Mouse (Mus musculus): ENCODE data around the gene Ihh.

Ihh gene

DNA sequence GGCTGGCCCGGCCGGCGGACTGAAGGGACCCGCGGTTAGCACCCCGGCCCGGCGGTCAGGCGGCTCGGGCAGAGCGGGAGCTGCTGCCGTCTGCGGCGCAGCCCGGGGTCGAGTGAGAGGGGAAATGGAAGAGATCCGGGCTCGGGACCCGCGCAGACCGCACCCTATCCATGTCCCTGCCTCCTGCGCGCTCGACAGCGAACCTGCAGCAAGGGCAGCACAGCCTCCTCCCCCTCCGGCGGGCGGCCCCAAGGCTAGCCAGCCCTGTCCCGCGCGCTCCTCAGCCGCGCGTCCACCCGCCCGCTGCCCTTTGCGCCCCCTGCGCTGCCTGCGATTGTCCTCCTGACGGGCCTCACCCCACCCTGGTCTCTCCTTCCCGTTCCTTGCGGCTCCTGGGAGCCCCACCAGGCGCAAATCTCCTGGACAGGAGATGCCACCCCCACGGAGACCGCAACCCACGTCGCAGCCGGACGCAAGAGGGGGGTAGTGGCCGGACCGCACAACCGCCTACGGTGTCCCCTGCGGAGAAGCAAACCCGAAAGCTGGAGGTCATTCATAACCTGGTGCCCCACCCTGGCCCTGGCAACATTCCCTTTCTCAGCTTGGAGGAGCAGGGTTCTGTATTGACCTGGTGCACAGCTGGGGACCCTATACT lies at the start of gene Ihh:
Gene Ihh, minus strand, starts transcription at position 117 of the 655 bp plus-strand sequence.
- no peak for DNase-seq (ENCODE audit: low read depth, low spot score)

DNA sequence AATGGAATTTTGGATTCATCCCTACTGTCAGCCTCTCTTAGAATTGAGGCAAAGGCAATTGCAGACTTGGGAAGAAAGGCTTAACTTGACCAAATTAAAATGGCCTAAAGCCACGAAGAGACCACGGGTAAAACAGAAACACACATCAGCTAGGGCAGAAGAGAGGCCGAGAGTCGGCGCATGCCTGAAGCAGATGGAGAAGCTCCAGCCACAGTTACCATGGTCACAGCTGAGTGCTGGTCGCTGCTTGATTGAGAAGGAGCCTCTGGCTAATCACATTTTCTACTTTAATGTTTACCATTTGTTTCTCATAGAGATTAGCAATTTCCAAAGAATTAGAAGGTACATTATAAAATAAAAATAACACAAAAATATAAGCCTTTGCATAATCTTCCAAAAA lies 49.7 kb upstream of the Ihh start:
- DNase-seq (ENCODE audit: low read depth, low spot score) = no peak

DNA sequence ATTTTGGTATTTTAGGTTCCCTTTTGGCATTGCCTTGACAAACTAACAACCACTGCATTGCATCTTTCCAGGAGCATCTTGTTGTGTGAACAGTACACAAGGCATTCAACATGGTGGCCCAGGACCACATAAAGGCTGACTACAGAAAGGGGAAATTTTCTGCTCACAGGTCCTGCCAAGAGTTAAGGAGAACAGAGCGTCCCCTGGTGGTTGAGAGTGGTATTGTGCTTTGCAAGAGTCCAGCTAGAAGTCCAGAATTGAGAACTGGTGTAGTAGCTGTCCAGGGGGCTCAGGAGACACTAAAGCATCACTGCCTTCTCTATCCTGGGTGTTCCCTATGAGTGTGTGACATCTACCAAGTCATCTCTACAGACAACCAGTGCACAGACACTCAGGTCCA lies 49.0 kb upstream of the Ihh start:
- peak; percentile 63 for DNase-seq (ENCODE audit: low read depth, low spot score)

DNA sequence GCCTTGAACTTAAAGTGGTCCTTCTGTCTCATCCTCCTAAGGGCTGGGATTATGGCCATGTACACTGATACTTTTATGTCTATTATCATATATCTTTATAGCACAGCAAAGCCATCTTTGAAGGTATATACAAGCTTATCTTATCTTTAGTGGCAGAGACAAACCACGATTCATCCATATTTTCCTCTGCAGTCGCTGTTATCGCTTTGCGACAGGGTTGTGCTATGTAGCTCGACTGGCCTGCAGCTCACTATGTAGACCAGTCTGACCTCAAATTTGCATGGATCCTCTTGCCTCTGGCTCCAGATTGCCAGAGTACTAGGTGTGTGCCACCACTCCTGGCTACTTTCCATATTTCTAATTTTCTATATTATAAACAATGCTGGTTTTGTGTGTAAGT lies 47.7 kb upstream of the Ihh start:
- no peak for DNase-seq (ENCODE audit: low read depth, low spot score)

DNA sequence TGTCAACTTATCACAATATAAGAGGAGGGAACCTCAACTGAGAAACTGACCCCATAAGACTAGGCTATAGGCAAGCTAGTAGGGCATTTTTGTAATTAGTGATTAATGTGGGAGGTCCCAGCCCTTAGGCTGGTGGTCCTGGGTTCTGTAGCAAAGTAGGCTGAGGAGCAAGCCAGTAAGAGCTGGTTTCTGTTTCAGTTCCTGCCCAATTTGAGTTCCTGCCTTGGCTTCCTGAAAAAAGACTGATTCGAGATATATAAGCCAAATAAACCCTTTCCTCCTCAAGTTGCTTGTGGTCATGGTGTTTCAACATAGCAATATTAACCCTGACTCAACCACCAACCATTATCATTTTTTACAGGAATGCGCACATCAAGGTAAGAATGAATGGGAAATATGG lies 45.8 kb upstream of the Ihh start:
- no peak for DNase-seq (ENCODE audit: low read depth, low spot score)

DNA sequence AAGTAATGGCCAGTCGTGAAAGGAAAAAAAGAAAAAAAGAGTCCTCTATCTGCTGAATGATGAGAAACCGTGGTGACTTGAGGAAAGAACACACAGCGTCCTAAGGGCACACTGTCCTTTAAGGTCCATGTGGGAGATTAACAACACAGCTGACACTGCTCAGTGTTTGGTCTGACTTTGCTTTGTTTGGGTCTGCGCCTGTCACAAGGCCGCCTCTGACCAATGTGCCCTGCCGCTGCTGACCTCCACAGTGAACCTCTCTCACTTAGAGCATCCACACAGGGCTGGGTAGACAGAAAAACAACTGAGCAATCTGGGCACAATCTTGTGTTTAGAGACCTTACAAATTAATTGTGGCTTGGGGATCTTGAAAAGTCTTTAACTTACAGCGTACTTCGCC lies 25.5 kb upstream of the Ihh start:
- no peak for DNase-seq (ENCODE audit: low read depth, low spot score)

DNA sequence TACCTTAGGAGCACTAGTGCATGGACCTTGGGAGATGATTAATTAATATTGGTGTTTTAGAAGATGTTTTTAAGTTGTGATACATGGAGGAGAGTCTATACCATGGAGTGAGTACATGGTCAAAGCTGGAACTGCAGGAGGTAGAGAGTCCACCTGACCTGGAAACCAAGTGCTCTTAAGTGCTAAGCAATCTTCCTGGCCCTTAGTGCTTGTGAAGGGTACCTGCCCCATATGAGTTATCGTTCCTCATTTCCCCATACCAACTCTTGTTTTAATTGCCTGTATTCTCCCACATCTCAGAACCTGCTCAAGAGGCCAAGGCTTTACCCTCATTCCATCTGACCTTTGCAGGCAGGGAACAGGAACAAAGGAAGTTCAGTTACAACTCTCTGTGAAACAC lies 24.5 kb upstream of the Ihh start:
- no peak for DNase-seq (ENCODE audit: low read depth, low spot score)

DNA sequence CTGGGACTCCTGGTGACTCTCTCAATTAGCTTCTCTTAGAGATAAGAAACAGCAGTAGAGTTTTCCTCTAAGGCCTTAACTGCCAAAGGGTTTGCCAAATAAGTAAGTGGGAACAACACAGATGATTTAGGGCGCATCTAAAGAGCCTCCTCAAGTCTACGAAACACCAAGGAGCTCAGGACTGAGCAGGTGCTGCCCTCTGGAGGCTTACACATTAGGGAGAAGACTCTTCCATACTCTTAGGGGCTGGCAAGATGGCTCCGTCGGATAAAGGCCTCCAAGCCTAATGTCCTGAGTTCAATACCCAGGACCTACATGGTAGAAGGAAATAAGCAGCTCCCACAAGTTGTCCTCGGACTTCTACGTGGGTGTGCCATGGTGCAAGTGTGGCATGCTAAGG lies 22.1 kb upstream of the Ihh start:
- DNase-seq (ENCODE audit: low read depth, low spot score) = no peak

DNA sequence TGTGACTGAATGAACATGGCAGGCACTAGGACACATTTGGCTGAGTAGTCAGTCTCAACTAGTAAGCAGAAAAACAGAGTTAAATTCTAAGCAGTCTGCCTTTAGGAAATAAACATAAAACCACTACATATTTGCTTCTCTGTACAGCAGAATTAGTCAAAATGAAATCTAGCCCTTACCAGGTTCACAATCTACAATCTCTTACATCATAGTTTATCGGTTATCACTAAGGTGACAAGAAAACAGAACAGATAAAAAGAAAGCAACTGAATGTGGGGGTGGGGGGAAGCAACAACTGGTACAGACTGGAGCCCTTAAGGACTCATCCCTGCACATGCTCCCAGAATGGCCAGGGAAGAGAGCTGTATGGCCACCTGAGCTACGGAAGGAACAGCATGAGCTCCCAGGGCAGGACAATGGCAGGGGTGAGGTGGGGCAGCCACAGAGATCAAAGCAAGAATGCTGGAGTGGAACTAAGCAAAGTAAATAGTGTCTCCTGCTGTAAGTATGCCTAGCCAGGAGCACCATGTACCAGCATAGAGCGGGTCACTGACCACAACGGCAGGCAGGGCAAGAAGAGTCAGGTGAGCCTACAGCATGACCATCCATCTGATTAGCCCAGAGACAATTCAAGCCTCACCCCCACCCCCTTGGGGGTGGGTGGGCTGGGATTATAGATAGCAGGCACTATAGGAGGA lies 20.0 kb upstream of the Ihh start:
- DNase-seq (ENCODE audit: low read depth, low spot score) = peak; percentile 47

DNA sequence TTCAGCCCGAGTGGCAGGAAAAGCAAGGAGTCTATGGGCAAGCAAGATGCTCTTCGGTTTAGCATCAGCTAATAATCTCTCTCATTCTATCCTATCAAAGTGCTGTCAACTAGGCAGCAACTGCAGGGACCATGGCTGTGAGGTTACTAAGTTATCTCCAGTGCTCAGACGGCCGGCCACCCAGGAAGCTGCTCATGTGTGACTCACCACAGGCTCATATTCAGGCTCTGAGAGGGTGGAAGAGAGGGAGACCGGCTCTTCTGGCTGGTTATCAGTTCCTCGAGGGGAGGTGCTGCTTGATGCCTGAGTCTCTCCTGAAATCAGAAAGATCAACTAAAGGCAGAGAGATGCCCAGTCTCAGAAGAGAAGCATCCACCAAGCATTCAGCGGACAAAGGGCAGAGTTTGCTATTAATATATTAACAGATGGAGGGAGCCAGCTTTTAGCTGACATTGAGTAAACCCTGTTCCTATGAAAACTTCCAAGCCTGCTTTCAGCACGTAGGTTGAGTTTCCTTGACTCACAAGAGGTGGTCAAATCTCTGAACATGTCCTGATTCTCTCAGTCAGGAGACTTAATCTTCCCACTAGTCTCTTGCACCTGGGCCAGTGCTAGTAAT lies 16.6 kb upstream of the Ihh start:
- DNase-seq (ENCODE audit: low read depth, low spot score) = no peak

DNA sequence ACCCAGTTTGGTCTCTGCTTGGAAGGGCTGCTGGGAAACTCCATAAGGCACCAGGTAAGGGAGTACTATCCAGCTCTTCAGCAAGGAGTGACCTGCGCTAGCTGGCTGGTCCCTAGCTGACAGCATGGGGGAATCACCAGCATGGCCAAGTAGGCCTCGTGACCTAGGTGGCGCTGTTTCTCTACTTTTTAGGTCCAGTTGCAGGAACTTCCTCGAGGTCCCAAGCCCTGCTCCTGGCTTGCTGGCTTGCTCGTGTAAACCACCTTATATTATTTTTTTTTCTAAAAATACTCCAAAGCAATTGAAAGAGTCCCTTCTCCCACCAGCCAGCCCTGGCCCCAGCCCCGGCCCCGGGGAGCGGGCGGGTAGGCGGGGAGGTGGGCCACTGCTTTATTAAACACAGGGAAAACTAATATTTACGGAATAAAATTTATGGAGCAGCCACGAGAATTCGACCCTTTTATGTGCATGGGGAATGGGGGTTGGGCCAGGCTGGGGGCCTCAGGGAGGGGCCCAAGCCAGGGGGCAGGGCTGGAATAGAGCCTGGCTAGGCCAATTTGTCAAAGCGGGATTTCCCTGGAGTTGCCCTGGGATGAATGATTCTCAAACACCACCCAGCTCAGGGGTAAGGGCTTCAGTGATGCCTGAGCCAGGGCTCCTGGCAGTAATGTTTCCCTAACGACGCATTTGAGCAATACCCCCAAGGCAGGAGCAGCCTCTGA lies 13.2 kb upstream of the Ihh start:
- DNase-seq (ENCODE audit: low read depth, low spot score) = peak; percentile 76

DNA sequence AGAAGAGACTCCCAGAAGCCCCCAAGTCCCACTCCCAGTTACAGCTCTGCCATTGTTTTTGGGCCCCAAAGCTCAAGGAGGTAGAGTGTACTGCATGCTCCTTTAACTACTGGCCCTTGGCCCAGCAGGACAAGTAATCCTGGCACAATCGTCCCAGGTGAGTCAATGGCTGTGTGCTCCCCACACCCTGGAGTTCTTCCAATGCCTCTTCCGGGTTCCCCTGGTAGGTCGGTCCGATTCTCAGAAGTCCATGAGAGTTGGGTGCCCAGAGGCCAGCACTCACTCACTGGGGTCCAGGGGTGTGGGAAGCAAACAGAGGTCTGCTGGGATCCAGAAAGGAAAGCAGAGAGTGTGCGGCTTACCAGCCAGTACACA lies 11.4 kb upstream of the Ihh start:
- no peak for DNase-seq (ENCODE audit: low read depth, low spot score)

DNA sequence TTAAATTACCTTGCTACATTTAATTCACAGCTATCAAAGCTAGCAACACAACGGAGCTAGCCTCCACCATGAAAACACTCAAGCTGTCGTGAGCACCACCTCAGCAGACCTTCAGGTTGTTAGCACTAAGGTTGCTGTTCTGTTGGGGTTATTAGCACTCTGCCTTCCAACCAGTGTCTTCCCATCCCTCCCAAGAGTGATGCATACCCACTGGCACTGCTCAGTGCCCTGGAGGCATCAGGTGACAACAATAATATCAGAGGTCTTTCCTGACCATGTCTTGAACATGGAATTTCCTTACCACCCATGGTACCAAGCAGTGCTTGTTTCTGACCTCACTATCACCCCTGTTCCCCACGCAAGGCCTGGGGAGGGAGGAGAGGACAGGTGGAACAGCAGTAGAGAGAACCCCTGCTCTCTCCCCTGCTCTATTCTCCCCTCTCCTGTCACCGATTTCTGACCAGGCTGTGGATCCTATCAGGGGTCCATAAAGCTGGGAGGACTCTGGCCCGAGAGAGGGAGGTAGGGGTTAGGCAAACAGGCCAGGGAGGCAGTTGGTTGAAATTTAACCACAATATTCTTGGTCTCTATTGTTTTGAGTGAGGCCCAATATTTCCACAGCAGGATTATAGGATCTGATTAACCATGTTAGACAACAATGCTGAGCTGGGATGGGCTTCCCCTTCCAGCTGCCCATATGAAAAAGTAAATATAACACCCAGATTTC lies 10.8 kb upstream of the Ihh start:
- DNase-seq (ENCODE audit: low read depth, low spot score) = no peak

DNA sequence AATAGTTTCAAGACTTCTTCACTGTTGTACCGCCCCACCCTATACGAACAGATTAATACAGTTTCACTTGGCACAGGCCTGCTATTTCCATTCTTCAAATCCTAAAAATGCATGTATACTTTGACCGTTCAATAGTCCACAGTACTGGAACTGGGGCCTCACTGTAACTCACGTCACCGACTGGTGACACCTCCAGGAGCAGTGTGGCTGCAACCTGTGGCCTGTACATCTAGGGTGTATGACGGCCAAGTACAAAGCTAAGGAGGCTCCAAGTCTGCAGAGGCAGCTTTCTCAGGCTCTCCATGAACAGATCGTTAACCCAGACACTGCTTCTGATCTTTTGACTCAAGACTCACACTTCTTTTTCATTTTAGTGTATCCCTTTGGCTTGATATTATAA lies 10.2 kb upstream of the Ihh start:
- no peak for DNase-seq (ENCODE audit: low read depth, low spot score)

DNA sequence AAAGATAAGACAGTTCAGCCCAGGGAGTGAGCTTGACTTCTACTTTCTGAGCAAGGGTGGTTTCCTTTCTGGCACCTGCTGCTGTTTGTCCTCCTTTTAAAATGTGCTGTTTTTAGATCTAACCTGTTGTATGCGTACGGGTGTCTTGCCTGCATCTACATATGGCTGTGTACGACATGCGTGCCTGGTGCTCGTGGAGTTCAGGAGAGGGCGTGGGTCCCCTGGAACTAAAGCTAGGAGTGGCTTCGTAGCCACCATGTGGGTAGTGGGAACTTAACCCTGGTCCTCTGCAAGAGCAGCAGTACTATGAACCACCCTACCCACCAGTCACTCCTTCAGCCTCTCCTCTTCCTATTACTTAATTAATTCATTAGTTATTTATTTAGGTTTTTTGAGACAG lies 8.6 kb upstream of the Ihh start:
- DNase-seq (ENCODE audit: low read depth, low spot score) = no peak

DNA sequence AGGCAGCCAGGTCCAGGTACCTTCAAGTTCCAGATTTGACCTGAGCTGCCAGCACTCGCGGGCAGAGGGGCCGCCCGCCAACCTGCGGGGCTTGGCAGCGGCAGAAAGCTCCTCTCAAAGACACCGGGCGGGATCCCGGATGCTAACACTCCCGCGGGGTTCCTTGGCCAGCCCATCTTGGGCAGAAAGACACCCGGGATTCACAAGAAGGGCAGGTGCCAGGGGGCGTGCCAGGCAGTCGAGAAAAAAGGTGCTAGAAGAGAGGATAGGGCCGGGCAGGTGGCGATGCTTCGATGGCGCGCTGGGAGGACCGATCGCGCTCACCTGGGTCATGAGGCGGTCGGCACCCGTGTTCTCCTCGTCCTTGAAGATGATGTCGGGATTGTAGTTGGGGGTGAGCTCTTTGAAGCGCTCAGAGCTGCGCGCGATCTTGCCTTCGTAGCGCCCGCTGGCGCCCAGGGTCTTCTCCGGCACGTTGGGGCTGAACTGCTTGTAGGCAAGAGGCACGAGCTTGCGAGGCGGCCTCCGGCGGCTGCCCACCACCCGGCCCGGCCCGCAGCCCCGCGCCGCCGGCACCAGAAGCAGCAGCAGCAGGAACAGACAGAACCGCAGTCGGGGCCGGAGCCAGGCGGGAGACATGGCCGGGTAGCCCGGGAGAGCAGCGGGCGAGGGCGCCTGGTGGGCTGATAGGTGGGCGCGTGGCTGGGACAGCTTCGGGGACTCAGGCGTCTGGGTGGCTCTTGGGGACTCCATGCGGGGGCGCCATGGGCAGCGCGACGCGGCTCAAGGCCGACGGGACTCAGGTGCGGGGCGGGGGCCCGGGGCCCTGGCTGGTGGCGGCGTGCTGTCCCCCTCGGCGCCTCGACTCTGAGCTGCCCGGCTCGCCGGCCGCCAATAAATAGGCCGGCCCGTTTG lies 639 bp downstream of the Ihh start:
- no peak for DNase-seq (ENCODE audit: low read depth, low spot score)

DNA sequence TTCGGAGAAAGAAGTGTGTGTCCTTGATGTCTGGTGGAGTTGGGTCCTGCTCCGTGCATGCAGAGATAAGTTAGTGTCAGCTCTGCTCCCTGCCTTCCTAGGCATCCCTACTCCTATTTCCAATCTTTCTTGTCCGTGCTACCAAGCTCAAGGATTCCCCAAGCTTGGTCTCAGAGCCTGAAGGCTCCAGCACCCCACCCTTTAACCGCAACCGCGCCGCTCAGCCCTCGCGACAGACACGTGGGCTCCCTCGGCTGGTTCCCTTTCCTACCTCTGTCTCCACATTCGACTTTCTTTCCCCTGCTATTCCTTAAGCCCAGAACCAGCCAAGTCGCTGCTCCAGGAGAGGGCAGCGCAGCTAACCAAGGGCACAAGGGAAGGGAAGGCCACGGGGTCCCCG lies 1.4 kb downstream of the Ihh start:
- DNase-seq (ENCODE audit: low read depth, low spot score) = no peak

DNA sequence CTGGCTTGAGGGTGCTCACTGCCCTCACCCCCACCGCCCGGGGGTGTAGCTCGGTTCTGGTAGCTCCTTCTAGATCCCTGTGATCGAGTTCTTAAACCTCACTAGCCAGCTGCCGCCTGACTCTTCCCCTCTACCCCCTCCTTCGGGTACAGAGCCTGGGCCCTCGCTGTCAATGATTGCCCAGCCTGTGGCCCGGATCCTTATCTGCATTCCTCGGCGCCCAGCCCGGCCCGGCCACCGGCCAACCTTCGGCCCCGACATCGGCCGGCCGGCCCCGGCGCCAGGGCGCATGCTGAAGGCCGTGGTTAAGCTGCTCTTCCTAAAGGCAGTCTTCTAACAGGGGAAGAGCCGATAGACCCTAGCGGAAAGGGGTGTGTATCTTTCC lies 1.8 kb downstream of the Ihh start:
- DNase-seq (ENCODE audit: low read depth, low spot score) = no peak

DNA sequence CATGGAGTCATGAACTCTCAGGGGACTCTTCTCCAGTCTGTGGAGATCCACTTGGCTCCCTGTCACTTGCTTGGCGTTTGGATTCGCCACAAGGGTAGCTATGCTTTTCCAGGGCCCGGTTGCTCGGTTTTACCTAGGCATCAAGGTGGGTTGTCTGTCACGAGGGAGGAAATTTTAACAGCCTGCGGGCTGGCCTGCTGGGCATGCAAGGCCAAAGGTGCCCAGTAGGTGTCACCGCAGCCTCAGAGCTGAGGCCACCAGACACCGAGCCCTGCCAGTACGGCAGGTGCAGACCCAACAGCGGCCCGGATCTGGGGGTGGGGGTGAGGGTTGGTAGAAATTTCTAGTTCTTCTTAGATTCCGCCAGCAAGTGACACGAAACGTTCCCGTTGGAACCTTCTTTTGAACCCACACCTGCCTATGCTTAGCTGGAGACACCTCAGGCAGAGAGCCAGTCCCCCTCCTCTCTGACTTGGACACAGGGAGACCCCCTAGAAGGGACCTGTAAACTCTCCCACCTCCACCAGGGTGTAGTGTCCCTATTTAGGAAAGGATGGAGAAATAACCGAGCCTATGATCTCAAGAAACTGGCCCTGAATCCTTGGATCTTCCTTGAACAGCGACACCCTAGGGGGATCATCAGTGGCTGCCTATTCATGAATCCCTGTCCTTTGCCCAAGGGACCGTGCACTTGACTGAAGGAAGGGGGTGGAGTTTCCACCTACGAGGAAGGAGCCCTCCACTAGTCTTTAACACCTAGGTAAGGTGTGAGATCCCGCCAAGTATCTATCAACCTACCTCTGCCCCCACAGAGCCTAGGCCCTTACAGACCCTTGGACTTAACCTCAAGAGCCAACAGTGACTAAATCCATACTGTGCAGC lies 2.4 kb downstream of the Ihh start:
- peak; percentile 72 for DNase-seq (ENCODE audit: low read depth, low spot score)

Data from CD4-positive, CD25-positive, alpha-beta regulatory T cell, adult 2 months (primary cell).